Mouse (Mus musculus) cerebellum, adult (tissue): ENCODE measurements around the gene Baiap2l2.

ENCODE experiments used
- ATAC-seq: cut with Nextera tagmentation; 2 replicates; pipeline ENCODE4 v1.9.2; 2017; ENCODE audit warnings: mild to moderate bottlenecking, moderate library complexity, mixed read lengths; ENCODE audit not compliant: insufficient number of reproducible peaks, low FRiP score, low TSS enrichment

The Baiap2l2 gene

DNA sequence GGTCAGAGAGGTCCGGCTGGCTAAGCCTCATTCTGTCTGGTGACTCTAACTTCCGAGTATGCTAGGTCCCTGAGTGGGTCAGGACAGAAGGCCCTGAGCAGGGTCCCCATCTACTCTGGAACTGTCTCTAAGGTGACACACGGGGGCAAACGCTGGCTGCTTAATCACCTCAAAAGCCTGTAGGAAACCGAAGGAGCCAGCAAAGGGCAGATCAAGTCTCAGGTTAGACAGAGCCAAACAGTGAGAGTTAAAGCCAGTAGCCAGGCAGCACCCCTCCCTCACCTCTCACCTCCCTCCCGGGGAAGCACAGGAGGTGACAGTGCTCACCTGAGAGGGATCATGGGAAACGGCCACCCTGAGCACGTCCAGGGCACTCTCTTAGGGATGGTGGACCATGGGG lies 18.4 kb upstream of the Baiap2l2 start:
- ATAC-seq = no peak

DNA sequence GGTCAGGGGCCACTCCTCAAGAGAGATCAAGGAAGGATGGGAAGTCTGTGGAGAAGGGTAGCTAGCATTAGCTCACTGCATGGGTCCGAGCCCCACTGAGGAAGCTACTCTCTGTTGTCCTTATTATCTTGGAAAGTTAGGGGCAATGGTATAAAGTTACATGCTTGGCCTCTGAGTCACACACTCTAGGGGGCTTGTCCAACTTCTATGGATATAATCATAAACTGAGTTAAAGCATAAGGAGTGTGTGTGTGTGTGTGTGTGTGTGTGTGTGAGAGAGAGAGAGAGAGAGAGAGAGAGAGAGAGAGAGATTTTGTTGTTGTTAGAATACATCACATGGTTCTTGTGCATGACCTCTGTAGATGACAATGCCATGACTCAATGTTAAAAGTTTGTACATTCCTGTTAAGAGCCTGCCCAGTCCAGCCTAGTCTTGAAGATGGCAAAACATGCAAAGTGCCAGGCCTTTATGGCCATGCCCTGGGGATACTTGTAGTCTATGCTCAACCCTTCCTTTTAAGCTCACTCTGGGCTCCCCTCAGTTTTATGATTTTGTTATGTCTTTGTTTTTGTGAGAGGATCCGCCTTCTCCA lies 14.3 kb upstream of the Baiap2l2 start:
- no peak for ATAC-seq

DNA sequence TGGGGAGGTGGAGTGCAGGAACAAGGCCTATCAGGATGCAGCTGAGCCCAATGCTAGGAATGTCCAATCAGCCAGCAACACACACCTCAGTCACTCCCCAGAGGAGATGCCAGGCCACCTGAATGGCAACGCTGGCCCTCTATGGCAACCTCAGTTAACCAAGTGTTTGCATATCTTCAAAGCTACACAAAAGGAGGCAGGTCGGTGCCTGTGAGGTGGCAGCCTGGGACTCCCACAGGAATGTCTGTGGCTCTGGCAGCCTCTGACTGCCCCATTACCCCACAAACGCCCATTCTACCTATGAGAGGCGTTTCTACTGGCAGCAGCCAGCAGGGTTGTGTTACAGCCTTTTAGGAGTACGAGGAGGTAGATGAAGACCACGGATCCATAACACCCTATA lies 13.2 kb upstream of the Baiap2l2 start:
- ATAC-seq = no peak

DNA sequence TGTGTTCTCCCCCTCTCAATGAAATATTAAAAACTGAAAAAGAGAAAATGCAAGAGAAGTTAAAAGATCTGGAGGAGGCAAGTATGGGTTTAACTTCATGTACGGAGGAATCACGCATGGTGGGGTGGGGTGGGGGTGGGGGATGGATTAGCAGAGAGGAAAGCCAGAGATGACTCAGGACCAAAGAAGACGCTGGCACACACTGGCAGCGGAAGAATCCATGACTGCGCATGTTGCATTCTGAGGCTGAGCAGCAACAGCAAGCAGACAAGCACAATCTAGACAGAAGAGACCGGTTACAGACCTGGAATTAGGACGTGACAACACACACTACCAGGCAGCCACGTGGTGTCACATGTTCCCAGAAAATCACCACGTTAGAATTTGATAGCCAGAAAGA lies 7.4 kb upstream of the Baiap2l2 start:
- no peak for ATAC-seq

- ATAC-seq = no peak
Measured at GRCm38 (mm10) chr15:79290340-79290739, 5.0 kb upstream of the Baiap2l2 start.

- ATAC-seq = no peak
Measured at GRCm38 (mm10) chr15:79289441-79289840, 4.1 kb upstream of the Baiap2l2 start.

DNA sequence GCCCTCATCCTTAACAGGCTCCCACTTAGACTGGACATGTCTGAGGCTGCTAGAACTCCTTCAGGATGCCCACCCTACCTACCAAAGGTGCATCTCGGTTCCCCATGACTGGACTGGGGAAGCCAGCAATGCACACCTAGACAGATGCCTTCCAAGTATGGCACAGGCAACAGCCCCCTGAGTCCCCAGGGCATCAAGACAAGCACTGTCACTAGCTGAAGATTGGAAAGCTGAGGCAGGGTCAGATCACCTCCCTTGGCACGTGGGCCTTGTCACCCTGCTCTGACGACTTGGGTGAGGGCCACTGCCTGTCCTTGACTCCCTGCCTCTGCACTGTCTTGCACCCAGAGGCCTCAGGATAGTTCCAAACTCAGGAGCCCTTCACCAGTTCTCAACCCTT lies 3.0 kb upstream of the Baiap2l2 start:
- no peak for ATAC-seq

DNA sequence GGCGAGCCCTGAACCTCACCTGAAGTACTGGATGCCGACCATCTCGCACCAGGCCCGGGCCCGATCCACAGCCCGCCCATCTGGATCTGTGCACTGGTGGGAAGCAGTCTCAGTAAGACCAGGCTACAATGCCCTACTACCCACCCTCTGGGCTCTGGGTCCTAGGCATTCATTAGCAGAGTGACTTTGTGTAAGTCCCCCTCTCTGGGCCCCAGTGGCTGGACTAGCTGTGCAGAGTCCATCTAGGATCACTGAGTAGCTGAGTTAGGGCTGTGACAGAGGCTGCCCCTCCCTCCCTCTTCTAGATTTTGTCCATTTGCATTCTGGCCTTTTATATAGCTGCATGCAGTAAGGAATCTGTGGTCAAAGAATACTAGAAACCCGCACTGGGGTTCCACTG lies 1.8 kb upstream of the Baiap2l2 start:
- ATAC-seq = no peak

DNA sequence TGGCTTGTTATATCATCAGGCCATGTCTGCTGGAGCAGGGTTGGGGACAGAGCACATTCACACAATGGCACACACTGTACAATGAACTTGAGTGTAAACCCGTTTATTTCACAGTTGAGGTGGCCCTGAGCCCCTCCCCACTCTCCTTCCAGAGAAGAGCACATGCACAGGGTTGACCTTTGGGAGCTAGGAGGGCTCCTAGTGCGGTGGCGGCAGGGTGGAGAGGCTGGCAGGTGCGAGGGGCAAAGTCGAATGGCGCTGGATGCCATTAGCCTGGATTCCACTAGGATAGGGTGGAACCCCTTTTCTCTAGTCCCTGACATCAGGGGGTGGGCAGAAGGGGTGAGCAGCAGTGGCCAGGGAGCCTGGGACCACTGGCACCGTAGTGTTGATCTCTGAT lies 804 bp upstream of the Baiap2l2 start:
- no peak for ATAC-seq

DNA sequence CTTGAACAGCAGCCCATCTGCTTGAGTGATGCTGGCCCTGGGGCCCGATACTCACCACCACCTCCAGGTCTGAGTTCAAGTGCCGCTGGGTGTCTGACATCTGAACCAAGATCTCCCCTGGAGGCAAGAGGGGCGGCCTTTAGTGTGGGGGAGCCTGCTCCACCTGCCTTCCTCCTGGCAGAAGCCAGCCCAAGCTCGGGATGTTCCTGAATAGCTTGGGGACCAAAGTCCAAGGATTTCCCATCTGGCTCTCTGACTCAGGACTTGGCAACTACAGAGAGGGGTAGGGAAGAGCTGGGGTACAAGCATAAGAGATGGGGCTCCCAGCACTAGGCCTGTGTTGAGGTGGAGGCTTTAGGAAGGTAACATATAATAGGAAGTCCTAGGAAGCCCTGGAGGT lies 2.0 kb downstream of the Baiap2l2 start:
- no peak for ATAC-seq

GRCm38 (mm10) chr15:79282434-79282833 lies 2.9 kb downstream of the Baiap2l2 start:
- ATAC-seq = no peak

DNA sequence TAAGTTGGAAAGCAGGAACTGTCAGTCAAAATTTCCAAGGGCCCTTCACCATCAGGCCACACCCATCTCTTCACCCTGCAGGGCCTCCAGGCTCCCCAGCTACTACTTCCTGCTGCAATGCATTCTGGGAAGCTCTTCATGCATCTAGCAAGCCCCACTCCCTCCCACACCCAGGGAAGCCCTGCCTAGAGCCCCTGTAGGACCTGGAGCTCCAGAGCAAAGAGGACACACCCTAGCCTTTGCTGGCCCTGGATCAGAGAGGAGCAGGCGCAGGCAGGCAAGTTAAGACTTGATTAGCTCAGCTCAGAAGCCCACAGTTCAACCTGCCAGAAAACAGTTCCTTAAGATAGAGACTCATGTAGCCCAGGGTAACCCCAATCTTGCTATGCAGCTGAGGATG lies 3.9 kb downstream of the Baiap2l2 start:
- no peak for ATAC-seq

- no peak for ATAC-seq
Measured at GRCm38 (mm10) chr15:79280850-79281249, 4.5 kb downstream of the Baiap2l2 start.

- no peak for ATAC-seq
Measured at GRCm38 (mm10) chr15:79280209-79280608, 5.1 kb downstream of the Baiap2l2 start.

GRCm38 (mm10) chr15:79277728-79278127 lies 7.6 kb downstream of the Baiap2l2 start:
- no peak for ATAC-seq

DNA sequence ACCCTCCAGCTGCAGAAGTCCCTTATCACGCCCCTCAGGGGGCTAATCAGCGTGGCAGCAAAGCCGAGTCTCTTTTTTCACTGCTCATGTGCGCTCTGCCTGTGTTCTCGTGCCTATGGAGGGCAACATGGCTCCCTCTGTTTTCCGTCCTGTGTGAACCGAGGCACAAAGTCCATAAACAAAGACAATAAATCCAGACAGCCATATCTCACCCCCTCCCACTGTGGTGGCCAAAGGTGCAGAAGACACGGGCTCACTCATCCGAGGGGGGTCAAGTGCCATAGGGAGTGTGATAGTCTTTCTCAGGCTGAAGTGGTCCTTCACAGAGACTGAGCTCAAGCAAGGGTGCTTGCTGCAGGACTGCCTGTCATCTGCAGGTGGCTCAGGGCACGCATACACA lies 12.3 kb downstream of the Baiap2l2 start:
- ATAC-seq = no peak

GRCm38 (mm10) chr15:79271124-79271746 lies 14.1 kb downstream of the Baiap2l2 start:
- ATAC-seq = no peak

GRCm38 (mm10) chr15:79270317-79271123 lies 14.8 kb downstream of the Baiap2l2 start:
- ATAC-seq = no peak

DNA sequence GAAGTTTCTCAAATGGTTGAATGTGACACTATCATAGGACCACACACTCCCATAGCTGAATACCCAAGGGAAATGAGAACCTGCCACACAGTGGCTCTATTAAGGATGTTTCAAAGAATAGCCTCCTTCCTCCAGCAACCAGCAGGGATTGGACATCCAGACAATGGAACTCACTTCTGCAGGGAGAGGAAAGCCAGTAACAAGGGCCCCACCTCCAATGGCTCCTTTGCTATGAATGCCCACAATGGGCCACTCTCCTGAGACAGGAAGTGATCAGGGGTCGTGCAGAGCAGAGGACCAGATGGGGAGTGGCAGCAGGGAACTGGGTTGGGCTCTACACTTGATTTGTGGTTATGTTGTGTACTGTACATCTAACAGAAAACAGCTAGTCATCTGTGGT lies 16.8 kb downstream of the Baiap2l2 start:
- ATAC-seq = no peak

DNA sequence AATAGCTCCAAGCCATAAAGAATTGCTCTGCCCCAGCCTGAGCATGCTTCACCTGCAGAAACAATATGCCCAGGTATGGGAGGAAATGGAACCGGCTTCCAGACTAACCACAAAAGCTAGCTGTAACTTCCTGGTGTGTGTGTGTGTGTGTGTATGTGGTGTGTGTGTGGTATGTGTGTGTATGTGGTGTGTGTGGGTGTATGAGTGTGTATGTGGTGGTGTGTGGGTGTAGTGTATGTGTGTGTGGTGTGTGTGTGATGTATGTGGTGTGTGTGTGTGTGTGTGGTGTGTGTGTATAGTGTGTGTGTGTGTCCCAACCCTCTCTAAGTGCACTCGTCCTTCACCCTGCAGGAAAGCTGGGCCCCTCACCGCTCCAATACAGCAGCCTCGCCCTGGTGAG lies 20.0 kb downstream of the Baiap2l2 start:
- ATAC-seq = no peak

GRCm38 (mm10) chr15:79263726-79264125 lies 21.6 kb downstream of the Baiap2l2 start:
- ATAC-seq = no peak
